In the genomic region with DNA sequence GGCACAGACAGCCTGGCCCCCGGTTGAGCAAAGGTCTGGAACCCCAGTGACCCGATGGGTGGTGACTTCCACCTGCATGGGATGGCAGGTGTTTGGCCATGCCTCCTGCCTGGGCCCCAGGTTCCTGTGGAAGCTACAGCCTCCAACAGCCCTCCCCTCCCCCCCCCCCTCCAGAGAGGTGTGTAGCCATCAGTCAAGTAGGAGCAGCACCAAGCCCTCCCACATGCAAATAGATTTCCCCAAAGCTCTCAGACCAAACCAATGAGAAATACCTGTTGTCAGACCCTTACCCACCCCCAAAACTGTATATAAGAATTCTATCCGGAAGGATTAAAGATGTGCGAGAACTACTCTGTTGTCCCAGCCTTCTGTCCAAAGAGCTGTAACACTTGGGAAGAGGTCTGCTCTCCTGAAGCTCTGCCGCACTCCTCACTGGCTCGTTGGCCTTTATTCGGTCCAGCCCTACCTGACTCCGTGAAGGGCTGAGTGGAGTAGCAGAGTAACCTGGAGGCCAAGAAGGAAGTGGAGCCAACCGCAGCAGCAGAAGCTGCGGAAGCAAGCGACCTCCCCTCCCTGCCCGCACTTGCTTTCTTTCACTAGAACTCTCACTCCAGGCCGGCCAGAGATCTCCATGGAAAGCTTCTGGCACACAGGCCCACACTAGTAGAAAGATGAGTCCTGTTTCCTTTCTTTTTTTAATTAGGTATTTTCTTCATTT, we compare ENCODE assay signal across 24 mouse cellular contexts. TPM values are rescaled to one million over a fixed set of nuclear protein-coding genes. Genes with fewer than 3 reads are reported as not detected.
DNase-seq lines count a peak whose midpoint lies in the region; ATAC-seq and TF ChIP-seq lines count a peak whose summit lies in the region.
"Had no signal": no experiment of that assay in that cellular context is flagged by ENCODE, and none has a peak within 500 bp of the region (broad histone marks: within the 10 kb centered on the region; RNA-seq: fewer than 3 reads in every experiment).

No protein-coding gene starts in this region.

- H3K4me1 ChIP-seq in liver, postnatal 0 days (ENCODE audit: insufficient read depth) = no peaks in the 10 kb centered on the region
- H3K4me1 ChIP-seq in limb, embryonic 10.5 days = no peaks in the 10 kb centered on the region
- no peaks in the 10 kb centered on the region for H3K4me1 ChIP-seq in kidney, embryonic 14.5 days (ENCODE audit: control insufficient read depth, insufficient read depth, low read length)
- H3K4me1 ChIP-seq: embryonic facial prominence, embryonic 12.5 days; forebrain, embryonic 15.5 days; heart, embryonic 10.5 days; hindbrain, embryonic 13.5 days; intestine, embryonic 15.5 days; limb, embryonic 12.5 days had no signal

- no peaks in the 10 kb centered on the region for H3K9me3 ChIP-seq in liver, postnatal 0 days (ENCODE audit: low read length)
- H3K9me3 ChIP-seq in limb, embryonic 10.5 days (replicated peaks) = no peaks in the 10 kb centered on the region
- no peaks in the 10 kb centered on the region for H3K9me3 ChIP-seq in kidney, embryonic 14.5 days (ENCODE audit: control insufficient read depth, low read length)
- H3K9me3 ChIP-seq: embryonic facial prominence, embryonic 12.5 days; forebrain, embryonic 15.5 days; heart, embryonic 10.5 days; hindbrain, embryonic 13.5 days; intestine, embryonic 15.5 days; limb, embryonic 12.5 days had no signal

- 20% methylated on average over 13 of the region's 13 CpGs for WGBS in liver, postnatal 0 days (ENCODE audit: insufficient replicate concordance)
- WGBS in limb, embryonic 10.5 days = 38% methylated on average over 13 of the region's 13 CpGs
- 39% methylated on average over 13 of the region's 13 CpGs for WGBS in kidney, embryonic 14.5 days

- H3K4me3 ChIP-seq in liver, postnatal 0 days (ENCODE audit: low read depth, low read length) = no peak overlapping the region
- H3K4me3 ChIP-seq in limb, embryonic 10.5 days = no peak overlapping the region
- no peak overlapping the region for H3K4me3 ChIP-seq in kidney, embryonic 14.5 days (ENCODE audit: low read length)
- H3K4me3 ChIP-seq: embryonic facial prominence, embryonic 12.5 days; forebrain, embryonic 15.5 days; gastrocnemius, adult 2 months; heart, embryonic 10.5 days; hindbrain, embryonic 13.5 days; intestine, embryonic 15.5 days; left cerebral cortex, adult 2 months; limb, embryonic 12.5 days; myocyte had no signal

- ATAC-seq in liver, postnatal 0 days = no peak
- ATAC-seq in common myeloid progenitor, adult 5-6 weeks (replicated peaks; ENCODE audit: low read depth, poor library complexity, severe bottlenecking) = peak; percentile 76
- ATAC-seq in kidney, embryonic 14.5 days (ENCODE audit: low FRiP score, low TSS enrichment) = no peak
- ATAC-seq: forebrain, embryonic 15.5 days; intestine, embryonic 15.5 days had no signal

- TF ChIP-seq CTCF in liver, postnatal 0 days (IDR thresholded peaks at IDR 0.05; ENCODE audit: low read depth) = no peak

- no peaks in the 10 kb centered on the region for H3K36me3 ChIP-seq in liver, postnatal 0 days (replicated peaks; ENCODE audit: insufficient read depth, low read length)
- no peaks in the 10 kb centered on the region for H3K36me3 ChIP-seq in limb, embryonic 10.5 days
- H3K36me3 ChIP-seq in kidney, embryonic 14.5 days (ENCODE audit: control insufficient read depth, insufficient read depth, low read length) = no peaks in the 10 kb centered on the region
- H3K36me3 ChIP-seq: embryonic facial prominence, embryonic 12.5 days; forebrain, embryonic 15.5 days; heart, embryonic 10.5 days; hindbrain, embryonic 13.5 days; intestine, embryonic 15.5 days; limb, embryonic 12.5 days had no signal

- TF ChIP-seq EP300 in liver, postnatal 0 days (IDR thresholded peaks at IDR 0.05; ENCODE audit: low read depth) = no peak

- H3K9ac ChIP-seq in liver, postnatal 0 days (replicated peaks) = no peak overlapping the region
- H3K9ac ChIP-seq in kidney, embryonic 14.5 days (ENCODE audit: low read depth, low read length) = no peak overlapping the region
- H3K9ac ChIP-seq: embryonic facial prominence, embryonic 12.5 days; forebrain, embryonic 15.5 days; hindbrain, embryonic 13.5 days; intestine, embryonic 15.5 days; limb, embryonic 12.5 days had no signal

- no peak overlapping the region for H3K27ac ChIP-seq in liver, postnatal 0 days (ENCODE audit: low read depth)
- H3K27ac ChIP-seq in limb, embryonic 10.5 days = no peak overlapping the region
- no peak overlapping the region for H3K27ac ChIP-seq in kidney, embryonic 14.5 days (ENCODE audit: low read depth, low read length)
- H3K27ac ChIP-seq: embryonic facial prominence, embryonic 12.5 days; forebrain, embryonic 15.5 days; gastrocnemius, adult 2 months; heart, embryonic 10.5 days; hindbrain, embryonic 13.5 days; intestine, embryonic 15.5 days; kidney, postnatal 0 days; left cerebral cortex, adult 2 months; limb, embryonic 12.5 days had no signal

- H3K27me3 ChIP-seq in liver, postnatal 0 days (ENCODE audit: insufficient read depth, low read length) = no peaks in the 10 kb centered on the region
- H3K27me3 ChIP-seq in limb, embryonic 10.5 days (ENCODE audit: low read depth, poor library complexity, severe bottlenecking) = no peaks in the 10 kb centered on the region
- H3K27me3 ChIP-seq in kidney, embryonic 14.5 days (ENCODE audit: control insufficient read depth, insufficient read depth, low read length) = no peaks in the 10 kb centered on the region
- H3K27me3 ChIP-seq: embryonic facial prominence, embryonic 12.5 days; forebrain, embryonic 15.5 days; hindbrain, embryonic 13.5 days; intestine, embryonic 15.5 days; limb, embryonic 12.5 days had no signal

- 0 out of 2 replicates have a peak overlapping the region, but pooled peaks have one; percentile 4 for H3K4me2 ChIP-seq in liver, postnatal 0 days (ENCODE audit: low read depth, low read length)
- H3K4me2 ChIP-seq in kidney, embryonic 14.5 days (replicated peaks; ENCODE audit: low read depth, low read length) = no peak overlapping the region
- H3K4me2 ChIP-seq: embryonic facial prominence, embryonic 12.5 days; forebrain, embryonic 15.5 days; hindbrain, embryonic 13.5 days; intestine, embryonic 15.5 days; limb, embryonic 12.5 days; midbrain, embryonic 11.5 days had no signal

- no peak for DNase-seq in liver, postnatal 0 days
- no peak for DNase-seq in liver
- peak; percentile 61 for DNase-seq in naive thymus-derived CD4-positive, alpha-beta T cell, adult 2 months (ENCODE audit: low read depth)
- no peak for DNase-seq in limb, embryonic 10.5 days (ENCODE audit: low spot score)
- DNase-seq in layer of hippocampus, postnatal 25 days (ENCODE audit: extremely low spot score in 1 of 2, low spot score in 1 of 2) = no peak
- DNase-seq: adrenal gland, postnatal 36 days; cerebellum, adult 8-10 months; gastrocnemius, adult 2 months; heart, postnatal 10 days; lung, postnatal 14 days; retina, postnatal 1 day had no signal

RNA-seq across cellular contexts. Expression of a gene that starts 6.5 kb away (rescaled TPM):
- polyA plus RNA-seq in liver, postnatal 0 days (2015; fragmentation: Nextera tagmentation; extraction: Ambion mirVana) = 3.3 and 4.5 TPM in 2 replicates
- 2.4 and 4.3 TPM in 2 replicates for total RNA-seq in common myeloid progenitor, adult 5-6 weeks (2017)
- 9.7 and 10.1 TPM in 2 replicates for polyA plus RNA-seq in limb, embryonic 10.5 days (2016; fragmentation: Nextera tagmentation; extraction: Ambion mirVana)
- 12.1 and 12.4 TPM in 2 replicates for polyA plus RNA-seq in kidney, embryonic 14.5 days (2014; fragmentation: Nextera tagmentation; extraction: Ambion mirVana)
- 10 to 100 TPM; 10.6 to 13.5 TPM for total RNA-seq in layer of hippocampus, postnatal 25 days (2021)

RNA-seq across cellular contexts. Expression of a gene that starts 14.2 kb away (rescaled TPM):
- polyA plus RNA-seq in liver, postnatal 0 days (2015; fragmentation: Nextera tagmentation; extraction: Ambion mirVana) = 94.5 and 99.2 TPM in 2 replicates
- 79.4 and 108 TPM in 2 replicates for total RNA-seq in common myeloid progenitor, adult 5-6 weeks (2017)
- polyA plus RNA-seq in limb, embryonic 10.5 days (2016; fragmentation: Nextera tagmentation; extraction: Ambion mirVana) = 408 and 469 TPM in 2 replicates
- polyA plus RNA-seq in kidney, embryonic 14.5 days (2014; fragmentation: Nextera tagmentation; extraction: Ambion mirVana) = 62.7 and 77.7 TPM in 2 replicates
- total RNA-seq in layer of hippocampus, postnatal 25 days (2021) = 100 to 1,000 TPM; 270 to 376 TPM

RNA-seq across cellular contexts. Expression of a gene that starts 23.1 kb away (rescaled TPM):
- 13.7 and 15.2 TPM in 2 replicates for polyA plus RNA-seq in liver, postnatal 0 days (2015; fragmentation: Nextera tagmentation; extraction: Ambion mirVana)
- total RNA-seq in common myeloid progenitor, adult 5-6 weeks (2017) = not detected in 2 replicates
- polyA plus RNA-seq in limb, embryonic 10.5 days (2016; fragmentation: Nextera tagmentation; extraction: Ambion mirVana) = 6.3 and 7.2 TPM in 2 replicates
- 44.7 and 47.1 TPM in 2 replicates for polyA plus RNA-seq in kidney, embryonic 14.5 days (2014; fragmentation: Nextera tagmentation; extraction: Ambion mirVana)
- under 1 TPM; 0.35 to 0.52 TPM for total RNA-seq in layer of hippocampus, postnatal 25 days (2021)
- total RNA-seq: adrenal gland, postnatal 36 days; gastrocnemius, adult 2 months; heart, postnatal 10 days had no signal
- polyA plus RNA-seq: C2C12 had no signal

RNA-seq across cellular contexts. Expression of a gene that starts 40.6 kb away (rescaled TPM):
- 25.8 TPM in 2 replicates for polyA plus RNA-seq in liver, postnatal 0 days (2015; fragmentation: Nextera tagmentation; extraction: Ambion mirVana)
- total RNA-seq in common myeloid progenitor, adult 5-6 weeks (2017) = 19.8 and 27.3 TPM in 2 replicates
- polyA plus RNA-seq in limb, embryonic 10.5 days (2016; fragmentation: Nextera tagmentation; extraction: Ambion mirVana) = 5.2 and 6.5 TPM in 2 replicates
- 39.5 and 47.3 TPM in 2 replicates for polyA plus RNA-seq in kidney, embryonic 14.5 days (2014; fragmentation: Nextera tagmentation; extraction: Ambion mirVana)
- 1 to 10 TPM; 1.4 to 3.4 TPM for total RNA-seq in layer of hippocampus, postnatal 25 days (2021)

RNA-seq across cellular contexts. Expression of a gene that starts 40.7 kb away (rescaled TPM):
- polyA plus RNA-seq in liver, postnatal 0 days (2015; fragmentation: Nextera tagmentation; extraction: Ambion mirVana) = 12.5 and 13.2 TPM in 2 replicates
- 30.0 and 36.0 TPM in 2 replicates for total RNA-seq in common myeloid progenitor, adult 5-6 weeks (2017)
- polyA plus RNA-seq in limb, embryonic 10.5 days (2016; fragmentation: Nextera tagmentation; extraction: Ambion mirVana) = 48.0 and 53.0 TPM in 2 replicates
- 37.2 and 48.9 TPM in 2 replicates for polyA plus RNA-seq in kidney, embryonic 14.5 days (2014; fragmentation: Nextera tagmentation; extraction: Ambion mirVana)
- total RNA-seq in layer of hippocampus, postnatal 25 days (2021) = 10 to 100 TPM; 27.8 to 33.9 TPM
